Mouse (Mus musculus): ENCODE results near the gene Celf6. TPM values are rescaled to one million over a fixed set of nuclear protein-coding genes. Genes with fewer than 3 reads are reported as not detected.

The Celf6 gene
- total RNA-seq, 2 experiments from 2014 or later = not detected

DNA sequence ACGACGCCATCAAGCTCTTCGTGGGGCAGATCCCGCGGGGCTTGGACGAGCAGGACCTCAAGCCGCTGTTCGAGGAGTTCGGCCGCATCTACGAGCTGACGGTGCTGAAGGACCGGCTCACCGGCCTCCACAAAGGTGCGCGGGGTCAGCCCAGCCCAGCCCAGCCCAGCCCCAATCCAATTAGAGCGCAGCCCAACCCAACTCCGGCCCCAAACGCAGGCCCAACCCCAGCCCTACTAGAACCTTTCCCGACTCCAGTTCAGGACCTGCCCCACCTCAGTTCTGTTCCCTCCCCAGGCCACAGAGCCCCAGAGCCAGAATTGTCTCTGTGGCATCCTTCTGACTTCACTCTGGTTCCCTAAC lies 769 bp downstream of the Celf6 start:
- intact Hi-C loops (cut with DNase I) = no loop called here
- no peak for DNase-seq

DNA sequence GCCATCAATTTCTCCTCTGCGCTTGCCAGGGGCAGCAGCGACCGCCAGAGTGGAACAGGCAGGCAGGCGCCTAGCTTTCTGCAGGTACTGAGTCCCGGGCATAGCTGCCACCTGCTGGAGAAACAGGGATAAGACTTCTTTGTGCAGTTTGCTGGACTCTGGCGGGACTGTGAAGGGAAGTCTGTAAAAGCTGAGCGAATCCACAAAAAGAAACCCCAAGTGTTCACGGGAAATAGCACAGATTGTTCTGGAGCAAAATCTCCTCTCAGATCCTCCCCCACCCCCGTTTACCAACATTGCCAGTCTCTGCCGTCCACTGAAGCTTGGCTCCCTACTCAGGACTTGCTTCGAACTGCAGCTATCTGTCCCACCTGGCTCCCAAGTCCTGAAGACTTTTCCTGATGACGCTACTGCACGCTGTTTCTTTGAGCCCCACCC lies 7.2 kb downstream of the Celf6 start:
- intact Hi-C loops (cut with DNase I) = loop anchor here (2.0 to 10.0 kb wide), 2 partner anchors 18 to 680 kb away; no protein-coding TSS in a partner anchor
- DNase-seq = peak; percentile 29 to 40

DNA sequence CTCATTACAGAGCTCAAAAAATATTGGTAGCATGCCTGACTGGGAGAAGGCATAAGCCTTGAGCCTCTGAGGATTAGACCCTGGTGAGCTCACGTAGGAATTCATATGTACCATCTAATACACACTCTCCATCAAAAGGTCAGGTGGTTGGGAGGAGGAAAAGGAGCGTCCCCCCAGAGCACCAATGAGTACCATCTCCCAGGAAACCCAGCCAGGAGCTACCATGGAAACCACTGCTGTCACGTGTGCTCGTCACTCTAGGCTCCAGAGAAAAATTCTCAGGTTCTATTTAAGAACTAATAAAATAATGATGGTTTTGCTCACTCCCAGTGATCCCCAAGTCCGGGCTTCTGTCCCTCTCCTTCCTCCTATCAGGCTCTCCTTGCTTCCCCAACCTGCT lies 10.5 kb downstream of the Celf6 start:
- DNase-seq = no peak
- intact Hi-C loops (cut with DNase I) = loop anchor here (10.0 kb wide), 1 partner anchor 683 kb away; no protein-coding TSS in a partner anchor

DNA sequence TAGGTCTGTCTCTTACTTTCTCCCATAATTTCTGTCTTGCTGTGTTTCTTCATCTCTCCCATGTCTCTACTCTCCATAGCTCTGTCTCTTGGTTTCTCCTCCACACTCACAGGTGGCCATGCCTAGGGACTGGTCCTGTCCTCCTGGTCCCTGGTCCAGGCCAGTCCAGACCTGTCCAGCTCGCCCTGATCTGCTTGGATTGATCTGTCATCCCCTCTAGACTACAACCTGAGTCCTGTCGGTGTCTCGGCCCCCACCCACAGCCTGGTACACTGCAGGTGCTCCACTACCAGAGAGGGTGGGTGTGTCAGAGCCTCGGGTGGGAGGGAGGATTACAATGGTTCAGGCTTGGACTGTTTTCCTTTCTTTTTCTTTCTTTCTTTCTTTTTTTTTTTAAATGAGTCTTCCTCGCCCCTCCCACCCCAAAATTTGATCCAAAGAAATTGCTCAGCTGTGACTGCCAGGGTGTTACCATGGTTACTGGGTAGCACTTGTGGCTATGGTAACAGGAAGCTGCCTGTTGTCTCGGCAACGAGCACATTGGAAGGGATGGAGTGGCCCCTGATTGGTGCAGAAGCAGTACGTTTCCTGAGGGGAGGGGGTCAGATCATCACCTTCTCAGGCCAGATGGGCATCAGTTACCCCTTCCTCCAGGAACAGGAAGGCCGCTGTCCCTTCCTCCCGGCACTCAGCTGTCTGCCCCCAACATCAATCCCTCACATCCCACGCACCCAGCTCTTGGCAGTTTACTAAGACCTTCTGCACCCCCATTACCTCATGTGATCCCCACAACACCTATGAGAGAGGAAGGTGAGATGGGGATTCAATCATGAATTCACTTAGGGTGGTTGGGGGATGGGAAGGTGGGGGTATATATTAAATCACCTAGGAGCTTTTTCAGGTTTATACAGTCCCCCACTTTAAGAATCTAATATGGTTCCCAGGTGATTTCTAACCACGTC lies 11.3 kb downstream of the Celf6 start:
- intact Hi-C loops (cut with DNase I) = loop anchor here (10.0 kb wide), 1 partner anchor 684 kb away; no protein-coding TSS in a partner anchor
- DNase-seq = no peak

DNA sequence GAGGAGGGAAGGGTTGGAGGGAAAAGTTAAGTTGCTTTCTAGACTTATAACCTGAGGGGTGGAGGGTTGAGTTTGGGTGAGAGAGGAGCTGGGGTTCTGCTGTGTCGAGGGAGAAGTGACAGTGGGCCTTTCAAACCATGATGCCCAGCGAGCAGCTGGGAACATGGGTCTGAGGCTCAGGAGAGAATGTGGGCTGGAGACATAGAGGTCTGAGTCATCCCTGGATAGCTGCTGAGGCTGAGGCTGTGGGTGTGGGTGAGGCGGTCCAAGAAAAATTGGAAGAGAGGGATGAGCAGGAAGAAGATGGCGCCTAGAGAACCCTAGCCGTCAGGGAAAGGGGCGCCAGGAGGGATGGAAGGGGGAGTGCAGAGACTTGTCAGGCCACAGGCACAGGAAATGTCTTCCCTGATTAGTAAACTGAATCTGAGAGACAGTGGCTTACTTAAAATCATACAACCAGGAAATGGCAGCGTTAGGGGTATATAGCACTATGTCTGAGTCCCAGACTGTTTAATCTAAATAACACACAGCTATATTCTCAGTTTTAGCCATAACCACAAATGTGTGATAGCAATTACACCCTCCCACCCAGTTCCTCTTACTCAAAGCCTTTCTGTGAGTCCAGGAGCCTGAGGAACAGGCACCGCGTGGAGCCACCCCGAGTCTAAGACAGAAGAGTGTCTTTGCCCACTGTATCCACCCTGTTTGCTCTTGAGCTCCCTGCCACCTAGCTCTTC lies 12.2 kb downstream of the Celf6 start:
- intact Hi-C loops (cut with DNase I) = loop anchor here (10.0 kb wide), 1 partner anchor 685 kb away; no protein-coding TSS in a partner anchor
- DNase-seq = no peak

DNA sequence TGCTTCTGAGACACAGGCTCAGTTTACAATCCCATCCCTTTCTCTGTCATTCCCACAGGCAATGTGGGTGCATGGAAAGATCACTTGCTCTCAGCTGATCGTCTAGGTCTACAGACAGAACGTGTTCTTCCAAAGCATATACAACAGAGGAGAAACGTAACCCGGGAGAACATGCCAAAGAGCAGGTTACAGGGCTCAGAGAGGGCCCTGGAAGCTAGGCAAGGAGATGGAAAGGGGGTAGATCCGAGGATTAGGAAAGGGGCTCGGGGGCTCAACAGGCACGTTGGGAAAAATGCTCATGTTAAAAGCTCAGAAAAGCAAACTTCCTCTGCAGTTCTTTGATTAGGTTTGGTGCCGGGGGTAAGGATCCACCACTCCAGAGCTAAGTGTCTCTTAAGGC lies 23.9 kb downstream of the Celf6 start:
- DNase-seq = no peak
- intact Hi-C loops (cut with DNase I) = no loop called here

DNA sequence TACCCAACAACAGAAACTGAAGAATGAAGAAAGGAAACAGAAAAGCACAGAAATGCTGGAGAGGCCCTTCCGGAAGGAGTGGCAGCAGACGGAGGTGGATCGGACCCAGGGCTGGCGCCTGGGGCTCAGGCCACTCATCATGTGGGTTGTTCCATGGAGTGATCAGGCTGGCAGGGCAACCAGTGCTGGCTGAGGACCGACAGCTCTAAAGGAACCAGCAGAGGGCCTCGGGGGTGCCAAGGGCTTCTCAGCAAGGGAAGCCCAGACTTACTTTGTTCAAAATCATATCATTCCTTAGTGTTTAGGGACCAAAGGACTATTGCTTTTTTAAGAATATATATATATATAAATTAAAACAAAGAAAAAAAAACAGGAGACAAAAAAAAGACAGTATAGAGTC lies 28.2 kb downstream of the Celf6 start:
- intact Hi-C loops (cut with DNase I) = no loop called here
- no peak for DNase-seq

DNA sequence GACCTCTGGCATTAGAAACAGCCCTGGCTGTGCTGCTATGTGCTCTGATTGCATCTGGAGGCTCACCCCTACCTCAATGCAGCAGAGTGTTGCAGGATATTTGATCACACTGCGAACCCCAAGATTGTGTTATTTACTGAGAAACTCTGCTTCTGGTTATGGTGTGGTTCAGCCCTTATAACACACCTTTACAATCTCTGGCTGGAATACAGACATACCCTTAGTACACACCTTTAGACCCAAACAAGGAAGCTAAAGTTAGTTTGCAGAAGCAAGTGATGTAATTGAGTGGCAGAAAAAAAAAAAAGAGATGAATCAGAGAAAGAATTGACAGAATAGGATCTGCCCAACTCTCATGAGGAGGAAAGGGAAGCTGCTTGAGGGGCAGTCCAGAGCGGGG lies 33.2 kb downstream of the Celf6 start:
- intact Hi-C loops (cut with DNase I) = no loop called here
- DNase-seq = no peak

DNA sequence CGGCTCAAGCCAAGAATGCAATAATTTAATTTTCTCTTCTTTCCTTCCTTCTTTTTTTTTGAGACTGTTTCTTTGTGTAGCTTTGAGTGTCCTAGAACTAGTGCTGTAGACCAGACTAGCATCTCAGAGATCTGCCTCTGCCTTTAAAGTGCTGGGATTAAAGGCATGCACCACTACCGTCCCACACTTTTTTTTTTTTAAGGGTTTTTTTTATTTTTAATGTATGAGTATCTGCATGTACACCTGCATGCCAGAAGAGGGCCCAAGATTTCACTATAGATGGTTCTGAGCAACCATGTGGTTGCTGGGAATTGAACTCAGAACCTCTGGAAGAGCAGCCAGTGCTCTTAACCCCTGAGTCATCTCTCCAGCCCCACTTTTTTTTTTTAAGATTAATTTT lies 38.1 kb downstream of the Celf6 start:
- no peak for DNase-seq
- intact Hi-C loops (cut with DNase I) = no loop called here

DNA sequence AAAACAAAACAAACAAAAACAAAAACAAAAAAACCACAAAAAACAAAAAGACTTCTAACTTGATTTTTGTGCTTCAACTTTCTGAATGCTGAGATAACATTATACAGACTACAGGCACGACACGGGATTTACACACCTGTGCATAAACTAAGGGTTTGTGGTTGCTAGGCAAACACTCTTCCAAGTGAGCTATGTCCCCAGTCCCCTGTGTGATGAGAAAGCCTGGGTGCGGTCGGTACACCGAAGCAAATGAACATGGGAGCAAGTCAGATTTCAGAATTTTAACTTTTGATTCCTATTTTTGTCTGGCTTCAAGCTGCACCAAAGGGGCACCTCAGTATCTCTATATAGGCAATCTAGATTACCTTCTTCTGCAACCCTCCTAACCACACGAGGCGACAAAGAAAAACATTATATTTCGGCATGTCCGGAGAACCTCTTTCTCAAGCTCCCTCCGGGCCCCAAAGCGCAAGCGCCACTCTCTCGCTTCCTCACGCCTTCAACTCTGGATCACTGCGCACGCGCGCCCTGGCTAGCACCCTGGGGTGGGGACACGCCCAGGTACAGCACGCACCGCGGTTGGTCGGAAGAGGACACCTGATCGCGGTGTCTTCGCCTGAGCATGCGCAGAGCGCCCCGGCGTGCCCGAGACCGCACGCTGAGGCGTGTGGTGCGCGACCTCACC lies 39.0 kb downstream of the Celf6 start, which contains the start of gene Parp6:
Gene Parp6 (plus strand): TSS at position 663 of the 685 bp plus-strand sequence.
- intact Hi-C loops (cut with DNase I) = no loop called here
- DNase-seq = peak; percentile 98 to 100

DNA sequence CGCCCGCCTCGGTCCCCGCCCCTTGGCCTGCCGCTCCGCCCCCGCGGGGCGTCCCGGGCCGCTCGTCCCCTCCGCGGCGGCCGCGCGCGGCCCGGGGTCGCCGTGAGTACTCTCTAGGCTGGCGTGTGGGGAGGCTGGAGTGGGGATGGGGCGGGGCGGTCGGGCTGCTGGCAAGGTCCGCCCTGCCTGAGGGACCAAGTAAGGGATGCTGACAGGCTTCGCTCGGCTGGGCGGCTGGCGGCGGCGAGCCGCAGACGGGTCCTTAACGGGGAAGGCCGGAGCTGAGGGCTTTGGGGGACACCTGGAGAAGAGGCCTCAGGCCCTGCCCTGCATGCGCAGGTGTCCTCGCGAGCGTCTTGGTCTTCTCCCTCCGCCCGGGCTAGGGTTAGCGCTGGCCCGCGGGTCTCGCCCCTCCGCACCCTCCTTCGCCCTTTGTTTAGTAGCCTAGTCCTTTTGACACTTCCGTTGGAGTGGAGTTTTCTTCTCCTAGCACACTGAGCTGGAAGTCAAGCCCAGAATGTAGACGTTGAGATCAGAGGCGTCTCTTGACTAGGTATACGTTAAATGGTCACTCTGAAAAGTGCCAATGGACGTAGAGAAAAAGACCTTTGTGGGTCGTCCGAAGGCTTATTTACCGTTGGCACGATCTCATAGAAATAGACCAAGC lies 39.7 kb downstream of the Celf6 start:
- intact Hi-C loops (cut with DNase I) = no loop called here
- no peak for DNase-seq

DNA sequence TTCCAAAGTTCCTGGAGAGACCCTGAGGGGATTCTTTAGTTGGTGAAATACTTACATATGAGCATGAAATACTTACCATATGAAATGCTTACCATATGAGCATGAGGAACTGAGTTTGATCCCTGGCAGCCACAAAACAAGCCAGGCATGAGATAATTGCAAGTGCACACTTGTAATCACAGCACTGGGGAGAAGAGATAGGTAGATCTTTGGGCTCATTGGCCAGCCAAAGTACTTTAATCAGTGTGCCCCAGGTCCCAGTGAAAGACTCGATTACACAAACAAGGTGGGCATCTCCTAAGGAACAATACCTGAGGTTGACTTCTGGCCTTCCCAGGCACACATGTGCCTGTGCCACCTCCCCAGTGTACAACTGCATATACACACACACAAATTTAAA lies 60.7 kb downstream of the Celf6 start:
- intact Hi-C loops (cut with DNase I) = no loop called here
- no peak for DNase-seq

DNA sequence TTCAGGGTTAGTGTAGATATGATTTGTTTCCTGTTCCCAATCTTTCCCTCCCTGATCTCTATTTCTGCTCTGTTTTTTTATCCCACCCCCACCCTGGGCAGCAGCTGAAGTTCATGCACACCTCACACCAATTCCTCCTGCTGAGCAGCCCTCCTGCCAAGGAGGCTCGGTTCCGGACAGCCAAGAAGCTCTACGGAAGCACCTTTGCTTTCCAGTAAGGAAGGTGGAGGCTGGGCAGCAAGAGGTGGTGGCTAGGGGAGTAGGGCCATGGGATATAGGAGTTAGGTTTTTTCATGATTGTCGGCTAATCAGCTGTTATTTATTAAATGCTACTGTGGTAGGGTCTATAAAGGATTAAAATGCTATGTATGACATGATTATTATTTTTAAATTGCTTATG lies 62.2 kb downstream of the Celf6 start:
- intact Hi-C loops (cut with DNase I) = no loop called here
- no peak for DNase-seq

DNA sequence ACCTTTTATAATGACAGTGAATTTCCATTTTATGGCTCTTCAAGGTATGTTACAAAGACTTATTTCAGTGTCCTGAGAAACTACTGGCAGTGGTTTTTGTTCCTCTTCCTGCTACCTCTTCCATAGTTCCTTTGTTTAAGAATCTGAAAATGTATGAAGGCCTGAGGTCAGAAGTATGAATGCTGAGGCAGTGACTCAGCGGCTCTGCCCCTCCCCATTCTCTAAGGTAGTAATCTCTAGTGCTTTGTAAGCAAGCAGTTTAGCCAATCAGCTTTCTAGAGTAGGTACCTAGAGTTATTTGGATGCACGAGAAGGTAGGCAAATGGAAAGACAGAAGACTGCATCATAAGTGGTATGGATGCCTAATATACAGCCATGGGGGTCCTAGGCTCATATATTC lies 63.6 kb downstream of the Celf6 start:
- intact Hi-C loops (cut with DNase I) = no loop called here
- DNase-seq = no peak

DNA sequence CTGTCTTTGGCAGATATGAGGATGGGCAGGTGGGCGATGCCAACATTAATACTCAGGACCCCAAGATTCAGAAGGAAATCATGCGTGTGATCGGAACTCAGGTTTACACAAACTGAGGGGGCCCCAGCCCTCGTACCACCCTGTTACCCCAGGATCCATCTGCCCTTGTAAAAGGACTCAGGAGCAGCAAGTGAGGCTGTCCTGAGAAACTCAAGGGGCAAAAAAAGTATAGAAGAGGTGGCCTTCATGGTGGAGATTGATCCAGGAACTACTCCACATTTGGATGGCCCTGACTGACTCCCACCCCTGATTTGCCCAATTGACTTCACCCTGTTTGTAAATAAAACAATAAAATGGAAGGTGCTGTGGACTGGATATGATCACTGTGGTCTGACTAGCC lies 72.2 kb downstream of the Celf6 start:
- intact Hi-C loops (cut with DNase I) = no loop called here
- no peak for DNase-seq

DNA sequence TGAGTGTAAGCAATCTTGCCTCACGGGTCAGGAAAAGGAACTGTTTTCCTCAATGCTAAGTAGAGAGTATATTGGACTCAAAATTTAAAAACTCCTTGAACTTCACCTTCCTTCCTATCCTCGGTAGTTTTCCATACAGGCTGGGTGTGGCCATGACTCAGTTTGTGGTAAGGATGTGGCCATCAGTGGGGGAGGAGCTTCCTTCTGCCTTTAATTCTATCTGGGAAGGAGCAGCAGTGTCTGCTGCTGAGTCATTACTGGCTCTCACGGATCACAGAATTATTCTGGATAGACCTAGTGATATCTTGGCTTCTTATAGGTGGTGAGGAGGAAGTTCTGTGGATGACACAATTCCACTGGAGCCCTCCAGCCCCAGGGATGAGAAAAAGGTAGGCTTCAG lies 75.7 kb downstream of the Celf6 start:
- no peak for DNase-seq
- intact Hi-C loops (cut with DNase I) = no loop called here

DNA sequence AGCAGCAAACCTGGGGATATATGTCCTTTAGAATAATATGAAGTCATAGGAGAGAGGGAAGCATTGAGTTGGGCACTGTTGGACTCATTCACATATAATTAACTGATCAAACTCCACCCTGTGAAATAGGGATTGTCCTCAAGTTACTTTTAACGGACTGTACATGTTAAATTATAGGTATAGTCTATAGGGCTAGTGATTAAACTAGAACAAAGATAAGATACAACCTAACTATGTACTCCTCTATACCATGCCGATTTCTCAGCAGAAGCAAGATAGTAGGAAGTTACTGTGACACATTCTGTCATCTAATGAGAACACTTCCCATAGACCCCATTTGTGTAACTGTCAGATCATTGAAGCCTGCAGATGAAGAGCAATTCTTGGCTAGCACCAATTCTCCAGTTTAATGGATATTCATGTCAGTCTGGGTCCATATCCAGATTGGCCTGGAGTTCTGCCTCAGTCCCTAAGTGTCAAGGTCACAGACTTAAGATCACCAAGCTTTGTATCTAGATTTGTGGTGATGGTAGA lies 76.8 kb downstream of the Celf6 start:
- intact Hi-C loops (cut with DNase I) = no loop called here
- no peak for DNase-seq

DNA sequence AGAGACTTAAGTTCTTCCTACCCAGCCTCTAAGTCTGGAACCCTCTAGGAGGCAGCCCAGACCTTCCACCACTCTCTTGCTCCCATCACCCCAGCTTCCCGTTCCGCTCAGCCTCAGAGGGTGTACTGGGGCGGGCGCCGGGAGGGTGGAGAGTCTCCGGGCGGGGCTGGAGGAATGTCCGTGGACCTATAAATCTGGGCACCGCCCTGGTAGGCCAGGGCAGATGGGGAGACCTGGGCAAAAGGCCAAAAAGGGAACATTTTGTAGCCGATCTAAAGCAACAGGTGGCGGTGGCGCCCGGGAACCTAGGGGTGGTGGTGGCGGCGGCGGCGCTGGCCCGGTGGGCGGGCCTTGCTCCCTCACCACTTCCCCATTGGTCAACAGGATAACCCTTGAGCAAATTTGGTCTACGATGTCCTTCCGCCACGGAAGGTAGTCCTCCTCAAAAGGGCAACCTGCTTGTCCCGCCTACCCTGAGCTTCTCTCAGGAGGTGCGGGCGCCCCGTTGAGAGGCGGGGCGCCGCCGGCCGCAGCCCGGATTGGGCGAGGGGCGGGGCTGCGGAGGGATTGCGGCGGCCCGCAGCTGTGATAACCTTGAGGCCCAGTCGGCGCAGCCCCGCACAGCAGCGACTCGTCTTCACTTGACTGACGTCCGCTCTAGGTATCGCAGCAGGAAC lies 78.4 kb downstream of the Celf6 start, which contains the start of gene Pkm:
Gene Pkm (plus strand): TSS at position 411 of the 677 bp plus-strand sequence.
- DNase-seq = peak; percentile 92 to 95
- intact Hi-C loops (cut with DNase I) = loop anchor here (2.0 kb wide), 1 partner anchor 17 kb away; no protein-coding TSS in a partner anchor

Data from gastrocnemius, postnatal 36 days (tissue).